Mouse (Mus musculus) erythroblast, adult 5-6 weeks (primary cell): ENCODE measurements around the gene Pdcd4. TPM values are rescaled to one million over a fixed set of nuclear protein-coding genes. Genes with fewer than 3 reads are reported as not detected.
A peak's percentile ranks its signal among the peaks of the same experiment; 100 is the strongest.

ENCODE experiments used
- ATAC-seq: replicated peaks from 2 replicates; pipeline ENCODE4 v1.8.0; 2016; ENCODE audit warnings: moderate number of reproducible peaks, mild to moderate bottlenecking, moderate TSS enrichment, inconsistent platforms; ENCODE audit not compliant: poor library complexity, low FRiP score, severe bottlenecking
- total RNA-seq, 2 experiments: library from RNA; stranded (forward) in 1 of 2; stranded (reverse) in 1 of 2; fragments of 150-400 nt in 1 of 2; fragments of 200-764, 138-1000 nt in 1 of 2; gene quantifications; 2 replicates each; pipeline versions ENCODE4 v1.2.3 to v1.2.4; 2015 to 2017; ENCODE audit warnings: low replicate concordance in 2 of 2

Pdcd4 gene
- total RNA-seq, 2 experiments from 2014 or later, result 46.9 to 66.9 TPM

DNA sequence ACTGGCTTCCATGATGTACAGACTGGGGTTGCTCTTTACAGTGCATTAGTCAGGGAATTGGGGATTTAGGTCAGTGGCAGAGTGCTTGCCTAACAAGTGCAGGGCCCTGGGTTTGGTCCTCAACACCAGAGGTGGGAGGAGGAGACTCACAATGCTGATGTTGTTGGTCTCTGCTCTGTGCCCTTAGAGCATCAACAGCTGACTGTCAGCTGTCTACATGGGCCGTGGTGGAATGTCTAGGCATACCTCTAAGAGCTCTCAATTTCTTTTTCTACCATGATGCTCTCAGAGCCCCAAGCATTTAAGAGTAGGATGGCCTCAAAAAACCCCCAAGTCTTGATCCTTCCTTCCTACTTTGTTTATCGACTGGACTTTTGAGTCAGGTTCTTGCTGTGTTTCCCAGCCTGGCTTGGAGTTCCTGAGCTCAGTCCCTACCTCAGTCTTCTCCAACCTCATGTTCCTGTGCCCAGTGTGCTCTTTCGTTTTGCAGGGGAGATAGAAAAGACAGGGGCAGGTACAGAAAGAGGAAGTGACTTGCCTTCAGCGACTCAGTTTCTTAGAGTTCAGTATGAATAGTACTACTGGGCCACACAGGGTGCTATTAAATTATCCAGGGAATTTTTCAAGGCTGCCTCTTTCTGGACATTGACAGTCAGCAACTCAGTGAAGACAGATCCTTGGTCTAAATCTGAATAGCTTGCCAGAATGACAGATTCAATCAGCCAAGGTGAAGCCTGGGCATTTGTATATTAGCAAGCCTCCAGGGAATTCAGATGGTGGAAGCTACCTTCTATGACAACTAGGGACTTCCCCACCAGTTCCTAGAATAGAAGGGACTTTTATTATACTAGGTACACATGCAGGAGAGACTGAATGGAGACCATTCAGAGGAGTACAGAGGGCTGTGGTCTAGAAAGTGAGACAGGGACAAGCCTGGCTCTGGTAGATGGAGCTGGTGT, 22.3 kb upstream of the Pdcd4 start:
- no peak for ATAC-seq

DNA sequence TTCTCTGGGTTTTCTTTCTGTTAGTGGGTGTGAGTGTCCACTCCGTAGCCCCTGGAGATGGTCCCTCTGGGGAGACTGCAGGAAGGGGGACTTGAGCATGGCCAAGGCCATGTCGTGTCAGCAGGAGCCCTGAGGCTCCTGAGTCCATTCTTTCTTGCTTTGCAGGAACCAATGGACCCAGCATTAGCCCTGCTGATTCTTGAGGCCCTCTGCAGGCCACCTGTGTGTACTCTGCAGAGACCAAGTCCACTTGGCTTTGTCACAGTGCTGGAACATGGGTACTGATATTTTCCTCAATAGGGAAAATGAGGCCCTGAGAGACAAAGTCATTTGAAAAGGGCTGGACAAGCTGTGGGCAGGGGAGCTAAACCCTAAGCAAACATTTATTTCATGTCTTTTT, 21.5 kb upstream of the Pdcd4 start:
- ATAC-seq, result no peak

DNA sequence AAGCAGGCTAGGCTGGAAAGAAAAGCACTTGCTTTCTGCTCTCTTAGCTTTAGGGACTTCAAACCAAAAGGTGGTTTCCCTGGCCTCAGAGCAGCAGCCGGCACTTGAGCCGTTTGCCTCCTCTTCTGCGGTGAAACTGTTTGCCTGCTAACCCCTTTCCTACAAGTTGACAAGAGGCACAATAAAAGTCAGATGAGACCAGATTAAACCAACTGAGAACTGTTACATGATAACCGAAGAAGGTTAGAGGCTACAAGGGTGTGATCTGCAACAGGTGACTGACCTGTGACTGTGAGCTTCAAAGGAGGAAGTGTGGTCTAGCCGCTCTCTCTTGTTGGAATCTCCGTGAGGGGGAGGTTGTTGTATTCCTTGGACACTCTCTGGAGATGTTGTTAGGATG, 20.5 kb upstream of the Pdcd4 start:
- ATAC-seq, result no peak

DNA sequence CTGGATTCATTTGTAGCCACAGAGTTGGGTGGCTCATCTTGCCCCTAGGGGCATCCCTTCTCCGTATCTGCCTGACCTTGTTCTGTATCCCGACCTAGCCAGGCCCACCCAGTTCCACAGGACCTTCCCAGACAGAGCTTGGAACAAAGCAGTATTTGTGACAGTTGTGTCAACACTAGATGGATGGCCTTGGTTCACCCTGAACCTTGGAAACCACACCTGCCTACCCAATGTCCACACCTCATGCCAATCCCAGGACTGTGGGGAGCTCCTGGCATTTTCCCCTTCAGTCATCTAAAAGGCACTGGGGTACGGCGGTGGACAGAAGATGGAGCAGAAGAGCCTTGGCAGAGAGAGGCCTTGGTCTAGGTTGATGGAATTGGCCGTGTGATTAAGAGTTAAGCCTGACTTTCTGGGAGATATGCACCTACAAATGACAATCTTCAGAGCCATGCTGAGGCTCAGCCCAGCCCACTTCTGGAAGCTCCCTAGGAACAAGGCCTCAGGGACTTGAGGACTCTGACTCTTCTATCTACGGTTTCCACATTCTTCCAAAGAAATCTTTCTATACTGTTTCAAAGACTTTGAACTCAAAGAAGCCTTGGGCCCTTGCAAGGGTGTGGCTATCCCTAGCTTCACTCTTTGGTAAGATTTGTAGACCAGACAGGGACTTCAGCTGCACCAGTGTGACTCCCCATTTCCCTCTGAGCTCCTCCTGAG, 18.9 kb upstream of the Pdcd4 start:
- no peak for ATAC-seq

DNA sequence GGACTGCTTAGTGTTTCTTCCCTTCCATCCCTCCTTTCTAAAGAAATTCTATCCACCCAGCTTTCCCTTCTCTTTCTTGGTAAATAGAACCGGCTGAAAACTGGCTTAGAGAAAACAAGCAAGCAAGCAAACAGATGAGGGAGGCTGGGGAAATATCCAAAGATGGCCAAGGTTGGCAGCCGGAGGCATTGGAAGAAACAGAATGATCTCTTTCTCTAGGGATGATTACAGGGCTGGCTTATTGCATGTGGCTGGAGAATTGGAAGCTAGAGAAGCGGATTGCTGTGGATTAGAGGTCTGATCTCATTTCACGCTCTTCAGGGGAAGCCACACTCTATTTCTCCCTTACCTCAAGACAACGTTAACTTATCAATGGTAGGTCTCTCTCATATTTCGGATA, 16.8 kb upstream of the Pdcd4 start:
- ATAC-seq, result no peak

DNA sequence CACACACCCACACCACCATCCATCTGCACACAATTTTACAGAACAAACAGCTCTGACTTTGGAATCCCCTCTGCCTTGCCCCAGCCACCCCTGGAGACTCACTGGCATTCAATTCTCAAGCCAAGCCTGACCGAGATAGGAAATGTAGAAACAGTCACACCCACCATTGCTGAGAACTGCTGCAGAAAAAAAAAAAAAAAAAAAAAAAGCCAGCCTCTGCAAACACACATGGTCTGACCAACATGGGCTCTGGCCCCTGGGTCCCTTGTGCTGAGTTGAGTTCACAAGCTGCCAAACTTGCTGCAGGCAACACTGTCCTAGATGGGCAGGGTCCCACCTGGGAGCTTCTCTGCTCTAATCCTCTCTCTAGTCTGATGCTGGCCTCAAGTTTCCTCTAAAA, 14.3 kb upstream of the Pdcd4 start:
- ATAC-seq, result no peak

DNA sequence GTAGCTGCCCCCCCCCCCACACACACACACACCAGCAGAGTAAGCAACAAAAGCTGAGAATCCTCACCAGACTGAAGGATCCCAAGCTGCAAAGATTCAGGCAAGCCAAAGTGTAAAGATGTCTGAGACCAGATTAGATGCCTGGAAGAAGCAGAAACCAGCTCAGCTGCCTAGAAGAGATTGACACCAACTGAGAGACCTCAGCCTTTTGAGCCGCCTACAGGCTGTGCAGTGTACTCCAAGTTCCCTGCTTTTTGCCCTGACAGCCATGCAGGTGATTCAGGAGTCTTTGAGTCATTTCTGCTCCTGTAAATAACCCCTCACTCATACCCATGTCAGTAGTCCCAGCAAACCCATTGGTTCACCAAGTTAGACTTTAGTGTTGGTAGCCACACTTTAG, 11.6 kb upstream of the Pdcd4 start:
- 0 out of 2 replicates have a peak, but pooled peaks have one; percentile 39 for ATAC-seq

DNA sequence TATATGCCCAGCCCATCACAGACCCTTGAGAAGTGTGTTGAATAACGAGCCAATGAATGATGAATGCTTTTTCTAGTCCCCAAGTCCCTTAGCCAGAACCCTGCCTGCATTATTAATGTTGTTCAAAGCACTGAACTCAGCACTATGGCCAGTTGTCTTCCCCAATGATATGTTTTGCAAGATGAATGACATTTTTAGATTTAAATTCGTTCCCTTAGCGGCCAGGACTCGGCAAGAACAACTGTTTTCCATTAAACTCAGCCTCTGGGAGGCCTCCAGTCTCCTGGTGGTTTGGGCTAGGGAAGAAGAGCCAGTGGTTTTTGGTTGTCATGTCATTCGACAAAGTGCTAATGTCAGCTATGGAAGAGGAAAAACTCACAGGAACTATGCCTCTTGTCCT, 10.2 kb upstream of the Pdcd4 start:
- ATAC-seq, result no peak

DNA sequence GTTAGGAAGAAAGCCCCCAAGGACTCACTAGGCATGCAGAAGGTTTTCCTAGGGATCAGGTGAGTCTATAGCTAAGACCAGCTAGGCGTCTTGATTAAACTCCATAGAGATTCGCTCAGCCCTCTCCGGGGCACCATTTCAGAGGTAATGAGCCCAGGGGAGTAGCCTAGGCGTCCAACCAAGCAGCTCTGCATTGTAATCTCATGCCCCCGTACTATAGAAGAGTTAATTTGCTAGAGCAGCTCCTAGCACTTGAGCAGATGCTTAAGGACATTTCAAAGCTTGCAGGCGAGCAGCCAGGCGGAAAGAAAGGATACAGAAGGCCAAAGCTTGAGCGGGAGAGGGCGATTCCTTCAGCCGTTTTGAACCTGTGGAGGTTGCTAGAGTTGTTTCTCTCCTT, 6.6 kb upstream of the Pdcd4 start:
- no peak for ATAC-seq

DNA sequence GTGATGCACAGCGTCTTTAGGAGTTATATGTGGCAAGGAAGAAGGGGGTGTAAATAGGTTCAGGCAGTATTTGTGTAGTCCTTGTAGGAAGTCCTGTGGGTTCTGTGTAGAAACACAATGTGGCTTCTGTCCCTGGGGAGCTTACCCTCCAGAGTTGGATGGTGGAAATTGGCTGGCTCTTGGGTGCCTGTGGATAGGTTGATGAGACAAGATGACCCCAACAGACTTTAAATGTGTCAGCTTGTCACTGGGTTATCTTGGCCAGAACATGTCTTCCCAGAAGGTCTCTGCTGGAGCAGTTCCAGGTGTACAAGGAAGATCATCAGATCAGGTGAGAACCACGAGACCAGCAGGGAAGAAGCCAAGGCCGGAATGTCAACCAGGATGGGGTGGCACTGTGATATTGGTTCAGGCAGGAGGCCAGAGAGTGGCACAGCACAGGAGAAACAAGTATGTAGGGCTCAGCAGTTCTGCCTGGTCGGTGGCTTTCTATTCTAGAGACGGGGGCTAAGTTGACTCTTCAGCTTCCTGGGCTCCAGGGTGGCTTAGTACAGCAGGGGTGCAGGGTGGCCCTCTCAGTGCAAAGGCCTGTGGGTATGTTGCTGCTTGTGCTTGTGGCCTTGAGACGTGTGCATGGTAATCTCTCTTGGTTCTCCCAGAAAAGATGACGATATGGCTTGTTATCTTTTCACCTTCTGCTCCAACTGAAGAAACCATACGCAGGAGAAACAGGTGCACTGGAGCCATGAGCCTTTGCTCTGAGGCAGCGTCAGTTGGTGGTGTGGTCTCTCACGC, 5.3 kb upstream of the Pdcd4 start:
- peak; percentile 37 for ATAC-seq

DNA sequence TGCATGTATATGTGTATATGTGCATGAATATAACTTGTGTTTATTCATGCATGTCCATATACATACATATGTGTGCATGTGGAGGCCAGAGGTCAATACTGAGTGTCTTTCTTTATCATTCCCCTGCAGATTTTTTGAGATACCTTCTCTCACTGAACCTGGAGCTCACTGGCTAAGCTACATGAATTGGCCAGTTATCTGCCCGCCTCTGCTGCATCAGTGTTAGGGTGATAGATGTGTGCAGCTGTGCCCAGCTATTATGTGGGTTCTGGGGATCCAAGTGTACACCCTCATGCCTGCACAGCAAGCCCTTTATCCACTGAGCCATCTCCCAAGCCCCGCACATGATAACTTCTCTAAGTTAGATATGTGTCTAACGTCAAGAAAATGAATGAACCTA, 4.2 kb upstream of the Pdcd4 start:
- ATAC-seq, result no peak

DNA sequence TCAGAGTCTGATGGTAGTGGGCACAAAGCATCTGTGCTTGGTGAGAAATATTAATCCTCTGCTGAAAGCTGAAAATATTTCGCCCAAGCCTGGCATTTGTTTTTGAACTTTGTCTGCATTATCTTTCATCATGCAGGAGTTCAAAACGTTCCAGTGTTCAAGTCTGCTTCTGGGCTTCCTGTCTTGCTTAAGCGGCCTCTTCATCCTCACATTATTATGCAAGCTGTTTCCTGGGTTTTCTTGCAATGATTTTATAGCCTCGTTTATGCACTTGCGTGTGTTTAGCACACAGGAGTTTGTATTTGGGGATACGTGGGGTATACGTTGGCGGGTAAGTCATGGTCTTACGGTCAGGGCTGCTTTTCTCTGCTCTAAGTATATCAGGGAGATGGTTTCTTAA, 3.7 kb upstream of the Pdcd4 start:
- ATAC-seq, result no peak

DNA sequence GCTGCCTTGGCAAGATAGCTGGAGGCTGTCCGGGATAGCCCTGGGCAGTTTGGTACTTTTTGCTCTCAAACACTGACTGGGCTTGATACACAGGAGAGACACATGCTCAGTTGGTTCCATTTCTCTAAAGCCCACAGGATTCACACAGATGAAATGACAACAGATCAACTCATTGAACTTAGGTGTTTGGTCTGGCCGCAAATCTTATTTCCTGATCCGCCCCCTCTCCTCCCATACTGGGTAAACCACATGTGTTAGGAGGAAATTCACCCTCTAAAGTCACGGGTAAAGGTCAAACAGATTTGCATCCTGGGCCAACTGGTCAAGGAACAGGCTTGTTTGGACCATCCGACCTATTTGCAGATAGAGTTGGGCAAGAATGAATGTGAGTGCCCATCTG, 2.5 kb upstream of the Pdcd4 start:
- ATAC-seq, result no peak

DNA sequence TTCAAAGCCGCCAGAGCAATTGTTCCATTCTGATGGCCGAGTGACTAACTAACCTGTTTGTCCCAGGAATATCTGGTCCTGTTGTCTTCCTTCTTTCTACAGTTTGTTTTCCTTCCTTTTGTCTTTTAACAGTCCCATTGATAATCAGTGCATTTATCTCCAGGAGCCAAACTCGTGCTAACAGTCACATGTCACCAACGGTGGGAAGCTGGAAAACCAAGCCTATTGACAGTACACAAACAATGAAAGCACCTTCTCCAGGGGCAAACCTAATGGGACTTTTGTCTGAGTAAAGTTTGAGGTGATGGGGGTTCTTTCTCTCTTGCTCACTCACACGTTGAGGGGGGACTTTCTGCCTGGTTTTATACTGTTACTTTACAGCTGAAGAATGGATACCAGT, 1.8 kb upstream of the Pdcd4 start:
- ATAC-seq, result no peak

DNA sequence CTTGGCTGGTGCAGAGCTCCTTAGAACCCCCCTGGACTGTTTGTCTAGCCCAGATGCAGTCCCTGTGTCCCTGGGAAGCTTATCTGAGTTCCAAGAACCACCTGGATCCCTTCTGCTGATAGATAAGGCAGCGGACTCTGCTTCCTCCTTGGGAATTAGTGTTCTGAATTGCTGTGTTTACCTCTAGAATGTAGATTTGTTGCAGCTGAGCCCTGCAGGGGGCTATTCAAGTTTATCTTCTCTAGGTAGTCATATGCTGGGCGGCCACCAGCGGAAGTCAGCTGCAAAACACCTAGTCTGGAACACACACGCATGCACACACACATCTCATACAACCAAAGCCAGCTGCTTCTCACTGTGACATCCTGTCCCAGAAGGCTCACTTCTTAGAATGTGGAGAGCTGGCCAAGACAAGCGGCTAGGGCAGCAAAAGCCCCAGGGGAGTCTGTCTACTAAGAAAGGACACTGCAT, 1.2 kb upstream of the Pdcd4 start:
- ATAC-seq, result 0 out of 2 replicates have a peak, but pooled peaks have one; percentile 23

DNA sequence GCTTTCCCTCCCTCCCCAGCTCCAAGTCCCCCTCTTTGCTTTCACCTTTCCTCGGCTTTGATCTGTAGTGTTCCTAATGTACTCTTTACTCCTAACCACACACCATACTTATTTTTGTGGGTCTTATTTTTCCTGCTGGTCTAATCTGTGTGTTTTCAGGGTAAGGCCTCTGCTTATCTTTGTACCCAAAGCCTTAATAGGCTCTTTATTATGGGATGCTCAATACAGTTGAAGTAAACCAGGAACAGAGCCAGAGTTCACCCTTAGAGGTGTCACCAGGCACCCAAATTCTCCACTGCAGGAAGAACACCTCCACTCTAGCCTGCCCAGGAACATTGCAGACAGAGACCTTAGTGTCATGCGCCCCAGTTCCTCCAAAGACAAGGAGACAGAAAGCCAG, 462 bp upstream of the Pdcd4 start:
- no peak for ATAC-seq

DNA sequence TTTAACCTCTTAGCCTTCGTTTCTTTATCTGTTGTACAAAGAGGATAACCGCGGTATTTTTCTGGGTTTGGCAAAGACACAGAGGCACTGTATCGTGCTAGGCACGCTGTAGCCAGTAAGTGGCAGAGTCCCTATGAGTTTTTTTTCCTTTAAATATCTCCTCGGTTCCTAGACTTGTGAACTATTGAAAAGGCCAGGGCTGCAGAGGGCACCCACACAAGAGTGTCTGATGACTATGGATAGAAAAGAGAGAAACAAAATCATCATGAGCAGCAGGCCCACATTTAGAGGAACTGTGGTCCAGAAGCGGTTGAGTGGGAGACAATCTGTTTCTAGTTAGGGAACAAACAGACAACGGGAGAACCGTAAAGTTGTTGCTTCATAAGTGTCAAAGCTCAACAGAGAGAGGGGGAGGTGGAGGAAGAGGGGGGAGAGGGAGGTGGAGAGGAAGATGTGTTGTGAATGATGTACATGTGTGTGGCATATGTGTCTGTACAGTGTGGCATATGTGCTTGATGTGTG, 868 bp downstream of the Pdcd4 start:
- ATAC-seq, result no peak

DNA sequence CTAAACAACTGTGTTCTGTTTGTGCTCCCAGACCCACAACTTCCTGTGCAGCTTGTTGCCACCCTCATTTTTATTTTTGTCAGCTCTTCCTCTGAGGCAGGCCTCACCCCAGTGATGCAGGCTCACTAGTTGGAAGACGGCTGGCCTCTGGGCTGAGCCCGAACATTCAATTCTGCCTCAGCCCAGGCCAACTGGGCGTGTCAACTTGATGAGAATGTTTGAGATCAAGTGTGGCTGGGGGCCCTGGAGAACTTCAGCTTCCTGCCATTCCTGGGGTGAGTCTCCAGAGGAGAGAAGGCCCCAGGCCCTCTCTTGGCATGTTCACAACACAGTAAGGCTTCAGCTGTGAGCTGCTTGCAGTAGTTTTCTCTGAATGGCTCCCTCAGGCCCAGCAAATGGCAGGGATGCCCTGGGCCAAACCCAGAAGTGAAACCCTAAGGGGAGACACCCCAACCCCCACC, 1.7 kb downstream of the Pdcd4 start:
- peak; percentile 47; the same call in 1 of the 2 replicates for ATAC-seq

DNA sequence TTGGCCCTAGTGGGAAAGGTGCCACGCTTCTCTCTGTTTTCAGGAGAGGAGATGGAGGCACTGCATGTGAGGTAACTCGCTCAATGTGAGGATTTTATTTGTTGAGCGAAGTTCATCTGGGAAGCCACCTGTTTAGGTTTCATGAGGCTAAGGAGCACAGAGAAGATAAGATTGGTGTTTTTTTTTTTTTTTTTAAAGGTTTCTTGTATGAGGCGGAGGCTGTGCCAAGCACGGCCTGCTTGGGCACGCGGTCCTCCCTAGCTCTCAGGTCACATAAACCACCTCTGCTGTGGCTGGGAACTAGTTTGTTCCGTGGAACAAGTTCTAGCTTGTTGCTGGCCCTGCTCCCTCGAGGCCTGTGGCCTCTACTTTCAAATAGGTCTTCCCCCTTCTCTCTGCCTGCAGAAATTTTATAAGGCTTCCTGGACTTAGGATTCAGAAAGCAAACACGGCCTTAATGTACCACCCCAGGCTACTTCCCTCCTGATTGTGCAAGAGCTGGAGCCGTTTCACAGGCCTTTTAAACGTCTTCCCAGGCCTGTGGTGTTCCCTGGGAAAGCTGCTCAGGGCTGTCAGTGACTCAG, 2.6 kb downstream of the Pdcd4 start:
- ATAC-seq, result peak; percentile 40
